Mouse (Mus musculus) MN1 (cell line): Measurements from ENCODE around the gene Rgs7.

Experiments
- DNase-seq: peaks from one replicate; pipeline ENCODE4 v3.0.0-alpha.2; 2016; ENCODE audit warnings: low spot score

Gene Rgs7

DNA sequence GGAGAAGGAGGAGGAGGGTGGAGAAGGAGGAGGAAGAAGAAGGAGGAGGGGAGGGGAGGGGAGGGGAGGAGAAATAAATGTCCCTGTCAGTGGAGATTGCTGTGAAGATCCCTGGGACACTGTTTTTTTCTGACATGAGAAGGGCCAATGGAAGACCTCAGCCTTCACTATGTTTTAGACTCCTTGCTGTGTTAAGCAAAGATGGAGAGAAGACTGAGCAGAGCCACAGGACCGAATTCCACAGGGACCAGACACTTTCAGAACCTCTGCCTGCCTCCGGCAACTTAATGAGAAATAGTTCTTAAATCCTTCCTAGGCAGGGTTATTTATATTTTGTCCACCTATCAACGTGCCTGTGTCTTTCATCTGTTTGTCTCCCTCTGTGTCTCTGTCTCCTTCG, 464.0 kb downstream of the Rgs7 start:
- no peak for DNase-seq

DNA sequence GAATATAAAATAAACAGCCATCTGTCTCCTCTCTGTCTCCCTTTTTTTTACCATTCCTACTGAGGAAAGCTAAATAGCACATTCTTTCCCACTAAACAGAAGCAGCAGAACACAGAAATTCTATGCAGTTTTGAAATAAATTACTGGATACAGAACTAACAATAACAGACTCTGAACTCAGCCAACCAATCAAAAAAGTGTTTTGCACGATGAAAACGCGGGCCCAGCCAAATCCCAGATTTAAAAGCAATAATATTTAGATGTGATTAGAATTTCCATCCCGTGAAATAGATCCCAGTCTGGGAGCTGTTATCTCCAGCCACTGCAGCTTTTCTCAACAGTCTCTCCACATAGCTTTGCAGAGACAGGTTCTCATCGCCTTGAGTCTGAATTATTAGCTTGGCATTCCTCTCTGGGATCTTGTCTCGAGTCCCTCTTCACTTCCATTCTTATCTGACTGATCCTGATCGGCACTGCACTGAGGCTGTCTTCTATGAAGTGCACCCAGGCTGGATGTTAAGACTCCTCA, 466.5 kb downstream of the Rgs7 start:
- DNase-seq: no peak

- DNase-seq: no peak
Observed at GRCm38 (mm10) chr1:175024136-175024535, 468.2 kb downstream of the Rgs7 start.
